Mouse (Mus musculus) small intestine, adult 2 months (tissue): ENCODE measurements around the gene Phactr1.

ENCODE experiments used
- CTCF ChIP-seq: fragments of 200-500 bp; IDR thresholded peaks from 2 replicates; pipeline ENCODE4 v1.5.1; 2012; ENCODE audit warnings: low read depth, mild to moderate bottlenecking, control low read depth, inconsistent platforms, low read length, moderate library complexity, mixed read lengths; ENCODE audit not compliant: insufficient replicate concordance, insufficient read length; ENCODE audit errors: extremely low read depth
- POLR2A ChIP-seq: fragments of 200-500 bp; IDR thresholded peaks from 2 replicates; pipeline ENCODE4 v1.6.1; 2012; ENCODE audit warnings: low read depth, mild to moderate bottlenecking, control low read depth, inconsistent platforms, low read length, moderate library complexity

DNA sequence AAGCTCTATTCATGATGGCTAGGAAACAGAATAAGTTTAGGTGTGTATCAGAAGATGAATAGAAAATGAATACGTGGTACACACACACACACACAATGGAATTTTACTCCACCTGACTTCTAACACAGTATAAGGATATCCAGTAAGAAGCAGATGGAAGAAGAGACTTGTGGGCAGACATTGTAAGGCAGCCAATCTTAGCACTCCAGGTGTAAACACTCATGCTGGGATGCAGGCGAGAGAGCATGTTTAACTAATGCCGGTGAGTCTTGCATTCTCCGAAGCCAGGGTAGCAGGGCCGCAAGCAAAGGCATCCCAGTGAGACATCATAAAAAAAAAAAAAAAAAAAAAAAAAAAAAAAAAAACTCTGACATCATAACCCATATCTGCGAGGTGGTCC is 120.1 kb downstream of the Phactr1 start:
- TF ChIP-seq CTCF (no peak), POLR2A (no peak)
